Mouse (Mus musculus) liver, embryonic 14.5 days (tissue): ENCODE measurements around the gene Zcchc2.

Experiments used
- CTCF ChIP-seq: IDR thresholded peaks from 2 replicates; pipeline ENCODE4 v1.5.1; 2016; ENCODE audit warnings: antibody characterized with exemption, low read depth, control low read depth
- EP300 ChIP-seq: IDR thresholded peaks from 2 replicates; pipeline ENCODE4 v1.6.1; 2016; ENCODE audit warnings: antibody characterized with exemption, low read depth

DNA sequence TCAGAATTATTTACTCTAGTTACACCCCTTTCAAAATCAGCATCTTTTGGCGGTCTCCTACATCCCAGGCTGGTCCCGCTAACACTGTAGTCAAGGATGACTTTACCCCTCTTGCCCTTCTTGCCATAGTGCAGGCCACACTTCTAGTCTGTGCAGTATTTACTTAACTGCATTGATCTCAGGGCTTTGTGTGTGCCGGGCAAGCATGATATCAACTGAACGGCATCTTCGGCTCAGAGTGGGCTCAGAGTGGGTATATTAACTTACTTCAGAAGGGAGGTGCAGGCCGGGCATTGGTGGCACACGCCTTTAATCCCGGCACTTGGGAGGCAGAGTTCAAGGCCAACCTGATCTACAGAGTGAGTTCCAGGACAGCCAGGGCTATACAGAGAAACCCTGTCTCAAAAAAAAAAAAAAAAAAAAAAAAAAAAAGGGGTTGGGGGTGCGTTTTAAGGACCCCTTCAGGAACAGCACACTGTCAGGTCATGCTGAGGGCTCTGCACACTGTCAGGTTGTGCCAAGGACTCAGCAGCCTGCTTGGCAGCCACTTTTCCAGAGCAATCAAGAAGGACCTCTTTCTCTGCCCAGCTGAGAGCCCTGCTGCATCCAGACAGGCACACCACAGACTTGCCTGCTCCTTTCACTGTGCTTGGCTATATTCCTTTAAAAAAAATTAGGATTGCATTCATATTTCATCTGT, 72.8 kb downstream of the Zcchc2 start:
- TF ChIP-seq CTCF (no peak), EP300 (no peak)
